ENCODE assay signal across 8 mouse cellular contexts in genomic region chr10:67536621-67537141, GRCm38 (mm10). TPM values are rescaled to one million over a fixed set of nuclear protein-coding genes. Genes with fewer than 3 reads are reported as not detected.
DNase-seq lines count a peak whose midpoint lies in the region; ATAC-seq and TF ChIP-seq lines count a peak whose summit lies in the region.

No protein-coding gene starts in this region.

- no peak overlapping the region for H3K27ac ChIP-seq in ES-Bruce4 (ENCODE audit: insufficient read depth, low read length)
- H3K27ac ChIP-seq in forebrain, embryonic 13.5 days, result no peak overlapping the region
- H3K27ac ChIP-seq in hindbrain, embryonic 10.5 days, result peak overlapping the region; percentile 14

- peak; percentile 34 for ATAC-seq in forebrain, embryonic 13.5 days
- 0 out of 2 replicates have a peak, but pooled peaks have one; percentile 3 for ATAC-seq in megakaryocyte progenitor cell, adult 5-6 weeks (replicated peaks; ENCODE audit: poor library complexity)

- H3K4me1 ChIP-seq in ES-Bruce4 (ENCODE audit: control insufficient read depth, insufficient read depth, low read length), result no peaks in the 10 kb centered on the region
- H3K4me1 ChIP-seq in forebrain, embryonic 13.5 days, result peaks cover 39% of the 10 kb centered on the region
- peaks cover 55% of the 10 kb centered on the region for H3K4me1 ChIP-seq in hindbrain, embryonic 10.5 days (replicated peaks)

- TF ChIP-seq EP300 in ES-Bruce4 (IDR thresholded peaks at IDR 0.05; ENCODE audit: insufficient read depth, low read depth, low read length), result no peak

- no peak for TF ChIP-seq CTCF in ES-Bruce4 (IDR thresholded peaks at IDR 0.05; ENCODE audit: low read depth, low read length)

- WGBS in forebrain, embryonic 13.5 days, result under 1% methylated on average over 19 of the region's 32 CpGs
- WGBS in hindbrain, embryonic 10.5 days, result under 1% methylated on average over 32 of the region's 32 CpGs

- no peaks in the 10 kb centered on the region for H3K36me3 ChIP-seq in ES-Bruce4 (ENCODE audit: control insufficient read depth, insufficient read depth, low read length, poor library complexity, severe bottlenecking)
- no peaks in the 10 kb centered on the region for H3K36me3 ChIP-seq in forebrain, embryonic 13.5 days (ENCODE audit: poor library complexity, severe bottlenecking)
- no peaks in the 10 kb centered on the region for H3K36me3 ChIP-seq in hindbrain, embryonic 10.5 days

- no peaks in the 10 kb centered on the region for H3K9me3 ChIP-seq in ES-Bruce4 (replicated peaks; ENCODE audit: control insufficient read depth, insufficient read depth, low read length, poor library complexity, severe bottlenecking)
- no peaks in the 10 kb centered on the region for H3K9me3 ChIP-seq in forebrain, embryonic 13.5 days (replicated peaks)
- no peaks in the 10 kb centered on the region for H3K9me3 ChIP-seq in hindbrain, embryonic 10.5 days

- H3K4me3 ChIP-seq in ES-Bruce4 (ENCODE audit: low read depth, low read length), result peak overlapping the region; percentile 68
- H3K4me3 ChIP-seq in forebrain, embryonic 13.5 days, result peak overlapping the region; percentile 53
- H3K4me3 ChIP-seq in hindbrain, embryonic 10.5 days, result peak overlapping the region; percentile 69

- H3K9ac ChIP-seq in ES-Bruce4 (ENCODE audit: low read depth, poor library complexity, severe bottlenecking), result peak overlapping the region; percentile 75; the same call in 1 of the 2 replicates
- peak overlapping the region; percentile 45 for H3K9ac ChIP-seq in forebrain, embryonic 13.5 days

- no peak for TF ChIP-seq POLR2A in ES-Bruce4 (IDR thresholded peaks at IDR 0.05; ENCODE audit: insufficient read depth, low read length)

- H3K4me2 ChIP-seq in forebrain, embryonic 13.5 days, result peak overlapping the region; percentile 91

- intact Hi-C loops in left cerebral cortex, postnatal 25 days (cut with DNase I), result loop anchor here (1.0 to 2.0 kb wide), 5 partner anchors 54 to 322 kb away; no protein-coding TSS in a partner anchor

- H3K27me3 ChIP-seq in ES-Bruce4 (ENCODE audit: control insufficient read depth, insufficient read depth, low read length, poor library complexity, severe bottlenecking), result peaks cover 31% of the 10 kb centered on the region
- H3K27me3 ChIP-seq in forebrain, embryonic 13.5 days, result peaks cover 99% of the 10 kb centered on the region
- H3K27me3 ChIP-seq in hindbrain, embryonic 10.5 days (ENCODE audit: insufficient read depth, poor library complexity, severe bottlenecking), result peaks cover 92% of the 10 kb centered on the region

- DNase-seq in adrenal gland, postnatal 10 days, result peak; percentile 43
- peak; percentile 47 for DNase-seq in hindbrain, embryonic 10.5 days (ENCODE audit: low spot score)
- peak; percentile 52 to 82 for DNase-seq in left cerebral cortex, postnatal 25 days (ENCODE audit: low spot score in 2 of 2)
- DNase-seq in right cerebral cortex, postnatal 25 days, result peak; percentile 69
- DNase-seq in yolk sac, embryonic 10.5 days (ENCODE audit: low spot score), result no peak

RNA-seq across cellular contexts. Expression of gene Egr2, which starts 1.4 kb away (rescaled TPM):
- 0.22 and 0.24 TPM in 2 replicates for polyA plus RNA-seq in ES-Bruce4 (2011; ENCODE audit: insufficient read depth, insufficient read length, low read depth, missing spikeins)
- total RNA-seq in adrenal gland, postnatal 10 days (2021), result 1 to 10 TPM; 1.1 to 1.2 TPM
- 0.08 and 0.10 TPM in 2 replicates for polyA plus RNA-seq in forebrain, embryonic 13.5 days (2015; fragmentation: Nextera tagmentation; extraction: Ambion mirVana)
- polyA plus RNA-seq in hindbrain, embryonic 10.5 days (2016; fragmentation: Nextera tagmentation; extraction: Ambion mirVana), result 0.56 and 2.0 TPM in 2 replicates
- 10 to 100 TPM; 13.8 to 15.7 TPM for total RNA-seq in left cerebral cortex, postnatal 25 days (2021)
- 0.84 and 1.1 TPM in 2 replicates for total RNA-seq in megakaryocyte progenitor cell, adult 5-6 weeks (2015)
- 1.9 and 2.2 TPM in 2 replicates for total RNA-seq in megakaryocyte progenitor cell, adult 5-6 weeks (2017)

RNA-seq across cellular contexts. Expression of gene Ado, which starts 12.1 kb away (rescaled TPM):
- polyA plus RNA-seq in ES-Bruce4 (2011; ENCODE audit: insufficient read depth, insufficient read length, low read depth, missing spikeins), result 32.1 and 32.4 TPM in 2 replicates
- total RNA-seq in adrenal gland, postnatal 10 days (2021), result 10 to 100 TPM; 22.8 to 23.1 TPM
- 56.1 and 57.2 TPM in 2 replicates for polyA plus RNA-seq in forebrain, embryonic 13.5 days (2015; fragmentation: Nextera tagmentation; extraction: Ambion mirVana)
- polyA plus RNA-seq in hindbrain, embryonic 10.5 days (2016; fragmentation: Nextera tagmentation; extraction: Ambion mirVana), result 69.4 and 80.9 TPM in 2 replicates
- 10 to 100 TPM; 37.5 to 38.8 TPM for total RNA-seq in left cerebral cortex, postnatal 25 days (2021)
- 15.5 and 15.9 TPM in 2 replicates for total RNA-seq in megakaryocyte progenitor cell, adult 5-6 weeks (2015)
- 19.7 and 21.2 TPM in 2 replicates for total RNA-seq in megakaryocyte progenitor cell, adult 5-6 weeks (2017)

Comparison
In these comparisons a context has a peak if more than half of its experiments do, and no peak if none do; other contexts are left out.
1. RNA of gene Egr2, which starts 1.4 kb away (total RNA-seq): 13.8 to 15.7 TPM in left cerebral cortex, postnatal 25 days; 0.84 to 2.2 TPM in megakaryocyte progenitor cell, adult 5-6 weeks and 1.1 to 1.2 TPM in adrenal gland, postnatal 10 days; every median in the first group is over 4 times any median in the second.
2. Peak in every context shown above with its lines, with median percentiles within 50 percentile points of each other: H3K4me3 ChIP-seq.